Mouse (Mus musculus) CH12.LX (cell line): Measurements from ENCODE around the gene Szrd1. TPM values are rescaled to one million over a fixed set of nuclear protein-coding genes. Genes with fewer than 3 reads are reported as not detected.

Experiments
- DNase-seq: peaks from one replicate; pipeline ENCODE4 v3.0.0-alpha.2; 2013; ENCODE audit errors: extremely low read depth
- H3K27ac ChIP-seq: 2 replicates; pipeline ENCODE4 v1.5.1; 2012; ENCODE audit warnings: low read depth, mild to moderate bottlenecking, control low read depth, moderate library complexity; ENCODE audit not compliant: insufficient read depth
- H3K27me3 ChIP-seq: replicated peaks from 2 replicates; pipeline ENCODE3; 2012; ENCODE audit warnings: inconsistent platforms
- H3K36me3 ChIP-seq, 2 experiments: replicated peaks in 1 of 2; 2 replicates each; pipeline versions ENCODE3 to v1.6.1; 2012; ENCODE audit warnings: inconsistent platforms in 1 of 2, low read length in 1 of 2, mild to moderate bottlenecking in 1 of 2, mixed read lengths in 1 of 2, moderate library complexity in 1 of 2; ENCODE audit not compliant: control insufficient read depth in 1 of 2, insufficient read depth in 1 of 2
- H3K4me1 ChIP-seq, 2 experiments: 2 replicates each; pipeline ENCODE4 v1.6.1; 2012; ENCODE audit warnings: inconsistent platforms in 1 of 2, moderate library complexity in 1 of 2; ENCODE audit not compliant: insufficient read depth in 2 of 2, control insufficient read depth in 1 of 2
- H3K4me2 ChIP-seq: 2 replicates; pipeline ENCODE4 v1.6.1; 2012; ENCODE audit warnings: low read depth, mild to moderate bottlenecking, control low read depth; ENCODE audit not compliant: poor library complexity, insufficient read depth, severe bottlenecking
- H3K4me3 ChIP-seq, 3 experiments: fragments of 150-350 bp in 1 of 3; sonication (generic) in 1 of 3; replicated peaks in 1 of 3; 2 replicates each; pipeline versions ENCODE3 to v1.5.1; 2011 to 2012; ENCODE audit warnings: low read depth in 2 of 3, low read length in 2 of 3, mild to moderate bottlenecking in 2 of 3, moderate library complexity in 2 of 3, control low read depth in 1 of 3, improper control_type of control experiment in 1 of 3, inconsistent platforms in 1 of 3, mixed read lengths in 1 of 3; ENCODE audit not compliant: poor library complexity in 1 of 3
- H3K79me2 ChIP-seq: replicated peaks from 2 replicates; pipeline ENCODE4 v1.6.1; 2012; ENCODE audit warnings: mild to moderate bottlenecking, moderate library complexity; ENCODE audit not compliant: control insufficient read depth, poor library complexity, insufficient read depth, severe bottlenecking; ENCODE audit errors: extremely low read depth
- H3K9ac ChIP-seq: 2 replicates; pipeline ENCODE4 v1.6.1; 2012; ENCODE audit warnings: low read depth, mild to moderate bottlenecking, control low read depth, moderate library complexity; ENCODE audit not compliant: insufficient read depth
- H3K9me3 ChIP-seq: replicated peaks from 2 replicates; pipeline ENCODE3; 2012; ENCODE audit warnings: low read length, inconsistent platforms, mixed read lengths
- CHD1 ChIP-seq: IDR thresholded peaks from 2 replicates; pipeline ENCODE4 v1.6.1; 2012; ENCODE audit warnings: low read depth, low read length, improper control_type of control experiment, inconsistent platforms
- CTCF ChIP-seq, 2 experiments: IDR thresholded peaks in 1 of 2; conservative IDR thresholded peaks in 1 of 2; 2 replicates each; pipeline ENCODE4 v1.5.1; 2011 to 2012; ENCODE audit warnings: low read depth in 2 of 2, low read length in 2 of 2, improper control_type of control experiment in 1 of 2, inconsistent platforms in 1 of 2, mild to moderate bottlenecking in 1 of 2, moderate library complexity in 1 of 2
- E2F4 ChIP-seq: IDR thresholded peaks from 2 replicates; pipeline ENCODE4 v1.6.1; 2011; ENCODE audit warnings: low read depth, low read length, improper control_type of control experiment; ENCODE audit not compliant: insufficient replicate concordance
- ELF1 ChIP-seq: IDR thresholded peaks from 2 replicates; pipeline ENCODE4 v1.6.1; 2014; ENCODE audit warnings: low read depth, mild to moderate bottlenecking, inconsistent platforms, low read length, improper control_type of control experiment
- GABPA ChIP-seq: IDR thresholded peaks from 2 replicates; pipeline ENCODE4 v1.6.1; 2012; ENCODE audit warnings: low read depth, low read length, improper control_type of control experiment, inconsistent platforms; ENCODE audit not compliant: insufficient replicate concordance
- IRF4 ChIP-seq: IDR thresholded peaks from 2 replicates; pipeline ENCODE4 v1.6.1; 2014; ENCODE audit warnings: low read depth, mild to moderate bottlenecking, inconsistent platforms, low read length, improper control_type of control experiment
- JUND ChIP-seq: conservative IDR thresholded peaks from 2 replicates; pipeline ENCODE4 v1.6.1; 2011; ENCODE audit warnings: low read depth, low read length, improper control_type of control experiment
- MAFK ChIP-seq: IDR thresholded peaks from 2 replicates; pipeline ENCODE4 v1.6.1; 2011; ENCODE audit warnings: low read length, improper control_type of control experiment; ENCODE audit not compliant: insufficient replicate concordance
- MAX ChIP-seq: IDR thresholded peaks from 2 replicates; pipeline ENCODE4 v1.6.1; 2011; ENCODE audit warnings: low read length, improper control_type of control experiment
- MAZ ChIP-seq: IDR thresholded peaks from 2 replicates; pipeline ENCODE4 v1.6.1; 2012; ENCODE audit warnings: low read depth, mild to moderate bottlenecking, inconsistent platforms, low read length, improper control_type of control experiment, moderate library complexity
- MXI1 ChIP-seq: IDR thresholded peaks from 2 replicates; pipeline ENCODE4 v1.6.1; 2011; ENCODE audit warnings: mild to moderate bottlenecking, low read depth, low read length, improper control_type of control experiment
- MYC ChIP-seq: IDR thresholded peaks from 2 replicates; pipeline ENCODE4 v1.6.1; 2011; ENCODE audit warnings: low read depth, mild to moderate bottlenecking, improper control_type of control experiment, low read length
- NRF1 ChIP-seq: IDR thresholded peaks from 2 replicates; pipeline ENCODE4 v1.6.1; 2014; ENCODE audit warnings: low read depth, mild to moderate bottlenecking, inconsistent platforms, low read length, improper control_type of control experiment, moderate library complexity
- RAD21 ChIP-seq: IDR thresholded peaks from 2 replicates; pipeline ENCODE4 v1.6.1; 2011; ENCODE audit warnings: low read depth, mild to moderate bottlenecking, low read length, improper control_type of control experiment, moderate library complexity
- RCOR1 ChIP-seq: conservative IDR thresholded peaks from 2 replicates; pipeline ENCODE4 v1.6.1; 2012; ENCODE audit warnings: low read depth, mild to moderate bottlenecking, inconsistent platforms, low read length, improper control_type of control experiment
- SIN3A ChIP-seq: IDR thresholded peaks from 2 replicates; pipeline ENCODE4 v1.6.1; 2012; ENCODE audit warnings: low read length, improper control_type of control experiment, inconsistent platforms
- SMC3 ChIP-seq: IDR thresholded peaks from 2 replicates; pipeline ENCODE4 v1.6.1; 2011; ENCODE audit warnings: low read depth, low read length, improper control_type of control experiment
- UBTF ChIP-seq: IDR thresholded peaks from 2 replicates; pipeline ENCODE4 v1.6.1; 2012; ENCODE audit warnings: low read depth, mild to moderate bottlenecking, inconsistent platforms, low read length, improper control_type of control experiment, moderate library complexity
- USF1 ChIP-seq: IDR thresholded peaks from 2 replicates; pipeline ENCODE4 v1.6.1; 2014; ENCODE audit warnings: low read depth, mild to moderate bottlenecking, inconsistent platforms, low read length, improper control_type of control experiment
- ZC3H11A ChIP-seq: IDR thresholded peaks from 2 replicates; pipeline ENCODE4 v1.6.1; 2012; ENCODE audit warnings: low read depth, mild to moderate bottlenecking, inconsistent platforms, low read length, improper control_type of control experiment
- dilution Hi-C: fragments of 300-500 bp; cut with MboI; formaldehyde crosslinking; loops from 2 replicates; pipeline ENCODE4 v1.14.3; 2020; ENCODE audit warnings: low sequenced_read_pairs; ENCODE audit not compliant: extremely low pct_unique_long_range_greater_than_20kb, extremely low pct_ligation_motif_present
- in situ Hi-C: fragments of 300-500 bp; cut with MboI; formaldehyde crosslinking; loops from 3 replicates; pipeline ENCODE4 v1.14.3; 2019; ENCODE audit warnings: low sequenced_read_pairs, low pct_ligation_motif_present, low pct_unique_long_range_greater_than_20kb, mixed read lengths
- polyA plus RNA-seq: library from polyadenylated mRNA; unstranded; fragments of >175 nt; gene quantifications from 2 replicates; pipeline ENCODE4 v1.2.1, GENCODE M21; 2012; ENCODE audit warnings: low read depth; ENCODE audit not compliant: insufficient read length
- total RNA-seq, 2 experiments: library from RNA; depleted of rRNA; stranded (reverse); fragments of 300-350 nt in 1 of 2; fragments of >200 nt in 1 of 2; gene quantifications; 2 replicates each; pipeline ENCODE4 v1.2.3; 2012 to 2014

Gene Szrd1
- total and polyA plus RNA-seq, 3 experiments, result 80.9 to 143 (median 82.5) TPM

GRCm38 (mm10) chr4:141073661-141074060, 65.9 kb downstream of the Szrd1 start:
- H3K36me3 ChIP-seq, result peaks cover 61 to 68% of the 10 kb centered on the region in 2 experiments
- TF ChIP-seq MAZ, result no peak
- TF ChIP-seq SIN3A, result no peak
- TF ChIP-seq, all 38 proteins: peak for 0
- Histone ChIP-seq H3K4me1 (peaks cover 6 to 24% of the 10 kb centered on the region in 2 experiments; a peak in 3 of 4 replicates), H3K27ac (no peak overlapping the region), H3K9ac (no peak overlapping the region), H3K79me2 (peaks cover 28% of the 10 kb centered on the region), H3K9me3 (no peaks in the 10 kb centered on the region), H3K27me3 (no peaks in the 10 kb centered on the region), H3K4me2 (no peak overlapping the region), H3K4me3 (no peak overlapping the region)
- dilution Hi-C loops (no loop called here), in situ Hi-C loops (no loop called here)
- no peak for DNase-seq

- H3K79me2 ChIP-seq, result peaks cover 24% of the 10 kb centered on the region
- dilution Hi-C loops, result no loop called here
- TF ChIP-seq E2F4 (no peak), MAZ (no peak)
- no peak overlapping the region for H3K9ac ChIP-seq
- H3K27me3 ChIP-seq, result no peaks in the 10 kb centered on the region
- DNase-seq, result no peak
- H3K9me3 ChIP-seq, result no peaks in the 10 kb centered on the region
- H3K4me1 ChIP-seq, result peaks cover 6 to 24% of the 10 kb centered on the region in 2 experiments; a peak in 3 of 4 replicates
- no peak overlapping the region for H3K4me2 ChIP-seq
- H3K27ac ChIP-seq, result no peak overlapping the region
- H3K4me3 ChIP-seq, result no peak overlapping the region
- peaks cover 73 to 79% of the 10 kb centered on the region in 2 experiments for H3K36me3 ChIP-seq
- in situ Hi-C loops, result no loop called here
These were observed 67.1 kb downstream of the Szrd1 start for GRCm38 (mm10) chr4:141072502-141072901.

- H3K36me3 ChIP-seq, result peaks cover 88 to 96% of the 10 kb centered on the region in 2 experiments
- no peak overlapping the region for H3K4me2 ChIP-seq
- dilution Hi-C loops (no loop called here), in situ Hi-C loops (no loop called here)
- TF ChIP-seq NRF1 (no peak), GABPA (no peak), CHD1 (no peak), JUND (no peak), SMC3 (peak; percentile 39), RAD21 (no peak; the same call in none of the 2 replicates), MAFK (no peak), MAX (no peak), UBTF (no peak), MXI1 (no peak), RCOR1 (no peak), ELF1 (no peak), CTCF (conservative IDR thresholded peaks at IDR 0.05 in 1 of 2, IDR thresholded peaks at IDR 0.05 in 1 of 2; ENCODE audit: low read depth in 2 of 2, low read length in 2 of 2) (peak; percentile 74 to 96), IRF4 (no peak), ZC3H11A (no peak), SIN3A (no peak), USF1 (no peak), MYC (no peak)
- DNase-seq, result peak; percentile 59
- H3K27me3 ChIP-seq, result no peaks in the 10 kb centered on the region
- 0 out of 2 replicates have a peak, but pooled peaks cover 2% of the 10 kb centered on the region for H3K79me2 ChIP-seq
- H3K4me1 ChIP-seq, result peaks cover 0 to 6% of the 10 kb centered on the region in 2 experiments; a peak in 1 of 4 replicates
- H3K9me3 ChIP-seq, result no peaks in the 10 kb centered on the region
- H3K27ac ChIP-seq, result no peak overlapping the region
- no peak overlapping the region for H3K4me3 ChIP-seq
- H3K9ac ChIP-seq, result no peak overlapping the region
These were observed 69.8 kb downstream of the Szrd1 start for GRCm38 (mm10) chr4:141069731-141070130.
